Mouse (Mus musculus): ENCODE results near the gene Raf1.

- no peak for TF ChIP-seq CTCF (IDR thresholded peaks at IDR 0.05; ENCODE audit: extremely low read depth, insufficient read depth, insufficient read length, insufficient replicate concordance)
- TF ChIP-seq POLR2A (IDR thresholded peaks at IDR 0.05; ENCODE audit: low read depth, low read length), result no peak
Measured at GRCm38 (mm10) chr6:115595667-115596066, 80.8 kb downstream of the Raf1 start.

Data from spleen, adult 2 months (tissue).